Mouse (Mus musculus): Measurements from ENCODE around the gene Zfp536. TPM values are rescaled to one million over a fixed set of nuclear protein-coding genes. Genes with fewer than 3 reads are reported as not detected.

Zfp536 gene
- polyA plus RNA-seq, 1 experiment from 2014 or later, result 1.9 TPM

DNA sequence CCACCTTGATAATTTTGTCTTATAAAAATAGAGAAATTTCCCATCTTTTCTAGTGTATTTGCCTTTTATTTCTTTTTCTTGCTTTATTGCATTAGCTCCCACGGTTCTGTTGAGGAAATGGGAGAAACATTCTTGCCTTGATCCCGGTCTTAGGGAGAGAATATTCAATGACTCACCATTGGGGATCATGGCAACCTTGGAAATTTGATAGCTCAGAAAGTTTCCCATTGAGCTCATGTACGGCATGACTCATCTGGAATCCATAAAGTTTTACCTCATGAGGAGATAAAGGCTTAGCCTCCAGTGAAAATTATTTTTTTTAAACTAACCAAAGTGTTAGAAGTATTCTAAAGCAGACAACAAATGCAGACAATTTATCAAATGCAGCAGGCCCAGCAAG is 27.7 kb upstream of the Zfp536 start:
- no peak for ATAC-seq (ENCODE audit: insufficient number of reproducible peaks, low FRiP score, low TSS enrichment, low read depth)
- 47% methylated on average over 3 of the region's 3 CpGs for WGBS
- no peak overlapping the region for H3K9ac ChIP-seq (ENCODE audit: low read length)

DNA sequence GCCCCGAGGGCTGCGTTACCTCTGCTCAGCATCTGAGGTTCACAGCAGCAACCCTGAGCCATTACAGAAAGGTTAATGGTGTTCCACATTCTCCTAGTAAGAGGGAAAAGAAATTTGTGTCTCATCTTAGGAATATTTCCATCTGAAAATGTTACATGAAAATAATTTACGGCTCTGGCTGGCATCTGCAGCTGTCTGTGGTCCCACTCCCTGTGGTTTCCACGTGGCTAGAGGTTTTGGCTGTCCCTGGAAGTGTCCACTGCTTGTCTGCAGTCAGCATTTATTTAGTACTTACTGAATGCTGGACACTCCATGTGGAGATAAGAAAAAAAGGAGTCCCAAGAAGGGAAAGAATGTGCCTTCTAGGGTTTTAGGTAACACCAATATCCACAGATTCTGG is 15.3 kb upstream of the Zfp536 start:
- no peak overlapping the region for H3K9ac ChIP-seq (ENCODE audit: low read length)
- H3K9me3 ChIP-seq (ENCODE audit: control insufficient read depth, low read length), result no peaks in the 10 kb centered on the region
- no peaks in the 10 kb centered on the region for H3K36me3 ChIP-seq (ENCODE audit: control insufficient read depth, insufficient read depth, low read length)
- no peak overlapping the region for H3K4me3 ChIP-seq (ENCODE audit: low read depth, low read length)
- no peak overlapping the region for H3K4me2 ChIP-seq (ENCODE audit: low read depth, severe bottlenecking)
- no peak for ATAC-seq (ENCODE audit: insufficient number of reproducible peaks, low FRiP score, low TSS enrichment, low read depth)
- no peaks in the 10 kb centered on the region for H3K27me3 ChIP-seq (ENCODE audit: control insufficient read depth, insufficient read depth, low read length)
- H3K27ac ChIP-seq (replicated peaks; ENCODE audit: low read depth, low read length), result no peak overlapping the region
- no peak for DNase-seq (ENCODE audit: low spot score)
- WGBS, result 79% methylated on average over 4 of the region's 4 CpGs
- no peaks in the 10 kb centered on the region for H3K4me1 ChIP-seq (ENCODE audit: control insufficient read depth, insufficient read depth, low read length)

More for the DNA sequence above, 27.7 kb upstream of the Zfp536 start:
- Histone ChIP-seq H3K4me3 (ENCODE audit: low read depth, low read length) (no peak overlapping the region), H3K27me3 (ENCODE audit: control insufficient read depth, insufficient read depth, low read length) (no peaks in the 10 kb centered on the region), H3K27ac (replicated peaks; ENCODE audit: low read depth, low read length) (no peak overlapping the region), H3K9me3 (ENCODE audit: control insufficient read depth, low read length) (no peaks in the 10 kb centered on the region), H3K4me1 (ENCODE audit: control insufficient read depth, insufficient read depth, low read length) (no peaks in the 10 kb centered on the region), H3K36me3 (ENCODE audit: control insufficient read depth, insufficient read depth, low read length) (no peaks in the 10 kb centered on the region), H3K4me2 (ENCODE audit: low read depth, severe bottlenecking) (no peak overlapping the region)
- no peak for DNase-seq (ENCODE audit: low spot score)

DNA sequence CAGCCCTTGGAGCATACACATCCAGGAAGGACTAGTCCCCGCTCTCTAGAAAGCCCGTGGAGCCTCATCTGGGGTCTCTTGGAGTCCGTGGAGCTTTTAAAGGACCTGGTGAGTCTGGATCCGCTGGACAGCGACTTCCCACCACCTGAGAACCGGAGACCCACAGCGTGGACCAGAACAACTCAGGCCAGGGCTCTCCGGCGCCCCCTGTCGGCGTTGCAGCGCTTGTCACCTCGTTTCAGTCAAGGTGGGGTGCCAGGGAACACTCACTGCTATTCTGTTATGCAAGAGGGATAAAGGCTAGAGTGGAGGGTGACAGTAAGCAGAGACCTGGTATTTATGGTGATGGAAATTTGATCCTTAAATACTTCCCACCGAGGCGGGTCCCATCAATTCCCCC is 2.1 kb upstream of the Zfp536 start:
- DNase-seq (ENCODE audit: low spot score) (peak; percentile 85), ATAC-seq (ENCODE audit: insufficient number of reproducible peaks, low FRiP score, low TSS enrichment, low read depth) (no peak)
- WGBS, result under 1% methylated on average over 15 of the region's 15 CpGs
- no peak overlapping the region for H3K9ac ChIP-seq (ENCODE audit: low read length)
- 0 out of 2 replicates have a peak, but pooled peaks cover 2% of the 10 kb centered on the region for H3K4me1 ChIP-seq (ENCODE audit: control insufficient read depth, insufficient read depth, low read length)
- H3K36me3 ChIP-seq (ENCODE audit: control insufficient read depth, insufficient read depth, low read length), result no peaks in the 10 kb centered on the region
- H3K4me2 ChIP-seq (ENCODE audit: low read depth, severe bottlenecking), result no peak overlapping the region
- no peak overlapping the region for H3K4me3 ChIP-seq (ENCODE audit: low read depth, low read length)
- H3K9me3 ChIP-seq (ENCODE audit: control insufficient read depth, low read length), result no peaks in the 10 kb centered on the region
- H3K27ac ChIP-seq (replicated peaks; ENCODE audit: low read depth, low read length), result no peak overlapping the region
- peaks cover 35% of the 10 kb centered on the region for H3K27me3 ChIP-seq (ENCODE audit: control insufficient read depth, insufficient read depth, low read length)

DNA sequence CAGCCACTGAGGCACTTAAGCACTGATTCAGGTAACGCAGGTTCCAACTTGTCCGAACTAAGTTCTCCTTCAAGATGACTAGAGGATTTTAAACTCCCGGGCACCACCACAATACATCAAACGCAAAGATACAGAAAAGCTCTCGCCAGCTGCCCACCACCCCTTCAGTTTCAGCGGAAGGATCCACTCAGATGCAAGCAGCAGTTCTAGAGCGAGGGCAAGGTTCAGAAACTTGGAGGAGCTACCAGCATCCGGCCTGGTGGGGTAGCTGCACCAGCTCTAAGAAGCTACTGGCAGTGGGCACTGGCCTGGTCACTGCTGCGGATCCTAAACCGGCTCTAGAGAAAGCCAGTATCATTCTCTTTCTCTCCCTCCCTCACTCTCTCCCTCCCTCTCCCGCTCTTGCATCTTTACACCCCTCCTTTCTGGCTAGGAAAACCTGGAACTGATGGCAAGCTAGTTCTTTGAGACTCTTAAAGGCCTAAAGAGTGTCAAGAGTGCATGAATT is 1.1 kb upstream of the Zfp536 start:
- 11% methylated on average over 11 of the region's 11 CpGs for WGBS
- no peak overlapping the region for H3K4me2 ChIP-seq (ENCODE audit: low read depth, severe bottlenecking)
- ATAC-seq (ENCODE audit: insufficient number of reproducible peaks, low FRiP score, low TSS enrichment, low read depth), result no peak
- no peak overlapping the region for H3K27ac ChIP-seq (replicated peaks; ENCODE audit: low read depth, low read length)
- peak; percentile 28 for DNase-seq (ENCODE audit: low spot score)
- no peaks in the 10 kb centered on the region for H3K9me3 ChIP-seq (ENCODE audit: control insufficient read depth, low read length)
- H3K27me3 ChIP-seq (ENCODE audit: control insufficient read depth, insufficient read depth, low read length), result peaks cover 40% of the 10 kb centered on the region
- H3K4me1 ChIP-seq (ENCODE audit: control insufficient read depth, insufficient read depth, low read length), result peaks cover 8% of the 10 kb centered on the region; the same call in 1 of the 2 replicates
- H3K9ac ChIP-seq (ENCODE audit: low read length), result no peak overlapping the region
- no peak overlapping the region for H3K4me3 ChIP-seq (ENCODE audit: low read depth, low read length)
- no peaks in the 10 kb centered on the region for H3K36me3 ChIP-seq (ENCODE audit: control insufficient read depth, insufficient read depth, low read length)

DNA sequence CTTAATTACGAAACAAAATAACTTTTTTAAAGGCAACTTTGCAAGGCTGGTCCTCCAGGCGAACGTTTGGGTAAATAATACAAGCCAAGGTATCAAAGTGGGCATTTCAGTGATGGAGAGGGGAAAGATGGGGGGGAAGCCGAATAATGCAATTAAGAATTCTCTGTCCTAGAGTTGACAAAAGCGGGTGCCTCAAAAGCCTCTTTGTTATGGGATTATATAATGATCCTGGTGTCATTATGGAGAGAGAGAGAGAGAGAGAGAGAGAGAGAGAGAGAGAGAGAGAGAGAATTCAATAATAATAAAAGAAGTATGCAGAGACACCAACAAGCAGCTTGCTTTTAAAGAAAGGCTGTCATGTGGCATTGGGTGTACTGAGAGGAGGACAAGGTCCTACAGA is 465 bp upstream of the Zfp536 start:
- DNase-seq (ENCODE audit: low spot score), result no peak
- Histone ChIP-seq H3K4me1 (ENCODE audit: control insufficient read depth, insufficient read depth, low read length) (peaks cover 8% of the 10 kb centered on the region; the same call in 1 of the 2 replicates), H3K27me3 (ENCODE audit: control insufficient read depth, insufficient read depth, low read length) (peaks cover 46% of the 10 kb centered on the region), H3K9ac (ENCODE audit: low read length) (no peak overlapping the region), H3K27ac (replicated peaks; ENCODE audit: low read depth, low read length) (no peak overlapping the region), H3K9me3 (ENCODE audit: control insufficient read depth, low read length) (no peaks in the 10 kb centered on the region), H3K36me3 (ENCODE audit: control insufficient read depth, insufficient read depth, low read length) (no peaks in the 10 kb centered on the region), H3K4me2 (ENCODE audit: low read depth, severe bottlenecking) (no peak overlapping the region), H3K4me3 (ENCODE audit: low read depth, low read length) (no peak overlapping the region)
- ATAC-seq (ENCODE audit: insufficient number of reproducible peaks, low FRiP score, low TSS enrichment, low read depth), result no peak
- WGBS, result 16% methylated on average over 5 of the region's 5 CpGs

DNA sequence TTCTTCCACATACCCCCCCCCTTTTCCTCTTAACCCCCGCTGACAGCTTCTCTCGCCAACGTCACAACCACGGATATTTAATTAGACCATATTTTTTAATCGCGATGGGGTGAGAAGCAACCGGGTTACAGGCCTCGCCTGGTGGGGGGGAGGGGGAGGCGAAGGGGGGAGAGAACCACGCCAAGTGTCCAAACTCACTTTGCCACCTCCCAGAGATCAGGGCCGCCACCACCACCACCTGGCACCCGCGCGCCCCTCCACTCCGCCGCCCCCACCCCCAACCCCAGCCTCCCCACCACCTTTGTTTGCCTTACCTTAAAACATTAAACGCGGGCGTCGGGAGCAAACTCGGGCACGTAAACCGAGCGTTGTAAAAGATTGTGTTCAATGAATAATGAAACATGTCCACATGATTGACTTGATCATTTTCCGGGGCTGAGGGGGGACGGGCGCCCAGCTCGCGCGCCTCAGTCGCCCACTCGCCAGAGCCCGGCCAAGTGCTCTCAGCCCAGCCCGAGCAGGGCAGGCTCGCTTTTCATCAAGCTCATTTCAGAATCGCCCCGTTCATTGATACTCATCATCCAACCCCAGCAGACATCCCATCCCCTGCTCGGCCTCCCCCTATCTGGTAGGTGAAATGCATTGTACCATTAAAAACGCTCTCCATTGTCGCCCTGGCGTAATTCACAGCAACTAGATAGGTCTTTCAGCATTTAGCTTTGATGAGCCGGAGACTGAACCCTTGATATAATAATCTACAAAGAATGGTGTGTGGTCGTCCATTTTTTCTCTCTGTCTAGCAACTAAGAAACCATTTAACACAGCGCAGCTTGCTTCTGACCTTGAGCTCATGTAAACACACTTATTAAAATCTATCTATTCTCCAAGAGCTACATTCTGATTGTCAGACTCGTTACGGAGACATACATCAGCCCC is 797 bp downstream of the Zfp536 start:
- under 1% methylated on average over 46 of the region's 46 CpGs for WGBS
- Histone ChIP-seq H3K27me3 (ENCODE audit: control insufficient read depth, insufficient read depth, low read length) (peaks cover 57% of the 10 kb centered on the region), H3K4me3 (ENCODE audit: low read depth, low read length) (peak overlapping the region; percentile 44), H3K4me1 (ENCODE audit: control insufficient read depth, insufficient read depth, low read length) (peaks cover 10% of the 10 kb centered on the region; the same call in 1 of the 2 replicates), H3K9me3 (ENCODE audit: control insufficient read depth, low read length) (no peaks in the 10 kb centered on the region), H3K4me2 (ENCODE audit: low read depth, severe bottlenecking) (peak overlapping the region; percentile 91), H3K36me3 (ENCODE audit: control insufficient read depth, insufficient read depth, low read length) (no peaks in the 10 kb centered on the region), H3K27ac (replicated peaks; ENCODE audit: low read depth, low read length) (no peak overlapping the region), H3K9ac (ENCODE audit: low read length) (peak overlapping the region; percentile 58; the same call in 1 of the 2 replicates)
- peak; percentile 66 for DNase-seq (ENCODE audit: low spot score)
- ATAC-seq (ENCODE audit: insufficient number of reproducible peaks, low FRiP score, low TSS enrichment, low read depth), result no peak

DNA sequence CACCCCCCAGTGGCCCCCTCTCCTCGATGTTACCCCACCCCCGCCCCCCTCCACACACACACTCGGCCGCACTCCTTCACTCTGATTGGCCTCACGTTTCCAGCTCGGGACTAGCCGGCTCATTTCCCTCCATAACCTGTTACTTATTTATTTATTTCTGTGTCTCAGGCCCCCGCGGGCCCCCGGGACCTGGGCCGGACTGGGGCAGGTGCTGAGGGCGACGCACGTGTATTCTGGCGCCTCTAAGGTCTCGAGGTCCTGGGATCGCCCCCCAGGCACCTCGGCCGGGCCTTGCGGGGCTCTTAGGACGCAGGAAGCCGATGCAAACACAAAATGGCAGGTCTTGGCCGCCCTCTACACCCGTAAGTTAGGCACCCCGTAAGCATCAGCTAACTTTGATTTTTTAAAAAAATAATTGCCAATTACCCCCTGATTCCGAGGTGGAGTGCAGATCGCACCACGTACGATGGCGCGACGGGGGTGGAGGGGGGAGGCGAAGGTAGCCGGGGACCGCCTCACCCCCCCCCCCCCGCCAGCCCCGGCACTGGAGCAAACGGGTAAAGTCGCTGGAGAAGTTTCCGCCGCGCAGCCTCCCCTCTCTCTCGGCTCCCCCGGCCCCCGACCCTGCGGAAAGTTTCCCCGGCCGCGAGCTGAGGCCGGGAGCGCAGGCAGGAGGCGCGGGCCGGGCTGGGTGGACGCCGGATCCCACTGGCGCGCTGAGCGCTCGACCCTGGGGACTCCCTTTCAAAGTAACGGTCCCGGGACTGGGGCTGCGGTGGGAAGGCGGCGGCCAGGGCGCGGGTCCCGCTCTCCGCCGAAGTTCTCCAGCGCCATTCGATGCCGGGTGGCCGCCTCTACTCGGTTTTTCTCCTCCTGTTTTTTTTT is 1.7 kb downstream of the Zfp536 start:
- Histone ChIP-seq H3K27ac (replicated peaks; ENCODE audit: low read depth, low read length) (no peak overlapping the region), H3K4me3 (ENCODE audit: low read depth, low read length) (peak overlapping the region; percentile 44), H3K9me3 (ENCODE audit: control insufficient read depth, low read length) (no peaks in the 10 kb centered on the region), H3K27me3 (ENCODE audit: control insufficient read depth, insufficient read depth, low read length) (peaks cover 63% of the 10 kb centered on the region), H3K9ac (ENCODE audit: low read length) (peak overlapping the region; percentile 58), H3K36me3 (ENCODE audit: control insufficient read depth, insufficient read depth, low read length) (no peaks in the 10 kb centered on the region), H3K4me2 (ENCODE audit: low read depth, severe bottlenecking) (peak overlapping the region; percentile 91), H3K4me1 (ENCODE audit: control insufficient read depth, insufficient read depth, low read length) (peaks cover 10% of the 10 kb centered on the region; the same call in 1 of the 2 replicates)
- peak; percentile 7; the same call in 1 of the 2 replicates for ATAC-seq (ENCODE audit: insufficient number of reproducible peaks, low FRiP score, low TSS enrichment, low read depth)
- DNase-seq (ENCODE audit: low spot score), result peak; percentile 66
- 0% methylated on average over 59 of the region's 75 CpGs for WGBS

Measured in limb, embryonic 11.5 days (tissue).